Mouse (Mus musculus): ENCODE results near the gene Rab23.

Gene Rab23

DNA sequence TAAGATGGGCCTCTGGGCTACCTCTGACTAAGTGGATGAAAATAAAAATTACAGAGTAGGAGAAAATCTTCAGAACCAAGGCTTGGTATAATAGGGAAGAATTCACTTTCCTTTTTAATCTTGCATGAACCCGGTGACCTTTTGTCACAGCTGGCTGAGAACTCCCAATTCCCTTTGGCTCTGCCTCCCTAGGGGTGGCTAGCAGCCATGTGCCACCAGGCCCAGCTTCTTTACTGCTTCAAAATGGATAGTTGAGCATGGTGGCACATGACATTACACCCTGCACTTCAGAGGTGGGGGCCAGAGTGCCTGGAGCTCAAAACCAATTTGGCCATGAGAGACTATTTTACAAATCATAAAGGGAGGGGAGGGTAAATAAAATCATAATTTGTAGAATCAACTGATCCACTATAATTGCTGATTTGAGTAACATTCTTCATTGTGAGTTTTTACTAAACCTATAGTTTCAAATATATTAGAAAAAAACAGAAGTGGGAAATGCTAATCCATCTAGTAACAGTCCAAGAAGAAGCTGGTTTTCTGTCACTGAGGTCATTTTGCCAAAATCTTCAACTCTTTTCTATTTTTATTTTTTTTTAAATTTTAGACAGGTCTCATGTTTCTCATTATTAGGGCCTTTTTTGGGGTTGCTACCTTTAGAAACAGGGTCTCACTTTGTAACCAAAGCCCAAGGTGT lies 48.6 kb downstream of the Rab23 start:
- DNase-seq: no peak

DNA sequence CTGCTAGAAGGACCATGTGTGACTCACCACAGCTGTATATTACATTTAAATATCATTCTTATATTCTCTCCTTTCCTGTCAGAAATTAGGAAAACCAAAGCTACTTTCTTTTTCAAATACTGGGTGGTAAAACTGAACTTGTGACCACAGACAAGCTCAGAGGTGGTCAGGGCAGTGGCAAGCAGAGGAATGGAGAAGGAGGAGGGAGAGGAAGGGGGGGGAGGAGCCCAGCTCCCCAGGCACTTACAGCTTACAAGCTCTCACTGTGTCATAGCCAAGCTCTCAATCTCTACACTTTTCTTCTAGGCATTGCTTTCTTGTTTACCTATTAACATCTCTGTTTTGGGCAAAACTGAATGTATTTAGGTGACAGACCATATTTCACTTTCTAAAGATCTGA lies 49.1 kb downstream of the Rab23 start:
- DNase-seq: no peak

DNA sequence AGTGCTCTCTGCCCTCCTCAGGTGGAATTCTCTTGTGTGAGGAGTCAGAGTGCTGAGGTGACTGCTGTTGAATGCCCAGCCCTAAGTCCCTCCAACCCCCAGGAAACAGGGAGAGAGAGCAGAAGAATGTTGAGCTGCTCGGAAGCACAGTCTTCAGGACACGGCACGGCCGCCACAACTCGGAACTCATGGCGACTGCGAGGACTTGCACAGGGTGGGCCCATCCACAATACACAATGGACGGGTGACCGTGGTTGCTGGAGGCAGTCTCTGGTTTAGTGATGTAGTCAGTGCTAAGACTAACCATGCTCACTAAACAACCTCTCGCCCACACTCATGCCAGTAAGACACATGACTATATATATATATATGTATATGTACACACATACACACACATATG lies 51.9 kb downstream of the Rab23 start:
- no peak for DNase-seq

- no peak for DNase-seq
These were observed 52.4 kb downstream of the Rab23 start for GRCm38 (mm10) chr1:33772106-33772505.

GRCm38 (mm10) chr1:33776175-33776611 lies 56.5 kb downstream of the Rab23 start:
- DNase-seq: no peak

- no peak for DNase-seq
These were observed 64.9 kb downstream of the Rab23 start for GRCm38 (mm10) chr1:33784561-33784960.

GRCm38 (mm10) chr1:33788072-33788471 lies 68.4 kb downstream of the Rab23 start:
- no peak for DNase-seq

- peak; percentile 70 for DNase-seq
These were observed 68.8 kb downstream of the Rab23 start for GRCm38 (mm10) chr1:33788493-33788892.

Measured in lung, postnatal 14 days (tissue).